Mouse (Mus musculus) C2C12 (cell line): ENCODE data around the gene Tmem30c. TPM values are rescaled to one million over a fixed set of nuclear protein-coding genes. Genes with fewer than 3 reads are reported as not detected.

Source experiments
- H3K27me3 ChIP-seq: one replicate; pipeline ENCODE4 v1.6.1; 2011; ENCODE audit not compliant: control insufficient read depth, insufficient read depth, insufficient read length
- H3K36me3 ChIP-seq: one replicate; pipeline ENCODE4 v1.6.1; 2011; ENCODE audit not compliant: control insufficient read depth, insufficient read depth
- H3K4me3 ChIP-seq: one replicate; pipeline ENCODE4 v1.5.1; 2011; ENCODE audit warnings: mild to moderate bottlenecking, control low read depth; ENCODE audit not compliant: poor library complexity, insufficient read depth, severe bottlenecking
- H3K79me2 ChIP-seq: one replicate; pipeline ENCODE4 v1.6.1; 2011; ENCODE audit not compliant: control insufficient read depth, insufficient read depth
- H3K79me3 ChIP-seq: one replicate; pipeline ENCODE4 v1.6.1; 2011; ENCODE audit warnings: low read depth, control low read depth
- H3ac ChIP-seq: one replicate; pipeline ENCODE3; 2011; ENCODE audit warnings: low read depth; ENCODE audit not compliant: control insufficient read depth, insufficient read length
- CEBPB ChIP-seq: IDR thresholded peaks from one replicate; pipeline ENCODE4 v1.6.1; 2011; ENCODE audit warnings: low read depth, mild to moderate bottlenecking, control low read depth, moderate library complexity
- CTCF ChIP-seq: IDR thresholded peaks from one replicate; pipeline ENCODE4 v1.5.1; 2011; ENCODE audit not compliant: control insufficient read depth, insufficient read depth, insufficient read length
- FOSL1 ChIP-seq: IDR thresholded peaks from one replicate; pipeline ENCODE4 v1.8.0; 2011; ENCODE audit warnings: mild to moderate bottlenecking, low read length; ENCODE audit not compliant: poor library complexity, insufficient read depth, severe bottlenecking
- MAX ChIP-seq: IDR thresholded peaks from one replicate; pipeline ENCODE4 v1.6.1; 2011; ENCODE audit warnings: mild to moderate bottlenecking, control low read depth
- MYOD1 ChIP-seq: IDR thresholded peaks from one replicate; pipeline ENCODE4 v1.6.1; 2011; ENCODE audit warnings: low read depth; ENCODE audit not compliant: control insufficient read depth, insufficient read length
- MYOG ChIP-seq: IDR thresholded peaks from one replicate; pipeline ENCODE4 v1.6.1; 2011; ENCODE audit not compliant: control insufficient read depth, insufficient read length; ENCODE audit errors: extremely low read depth
- USF1 ChIP-seq: IDR thresholded peaks from one replicate; pipeline ENCODE4 v1.6.1; 2011; ENCODE audit warnings: low read depth, mild to moderate bottlenecking, control low read depth, moderate library complexity
- polyA plus RNA-seq: library from polyadenylated mRNA; unstranded; fragments of >200 nt; fragmentation: generic; extraction: Trizol; gene quantifications from one replicate; pipeline ENCODE4 v1.2.1, GENCODE M21; 2012; ENCODE audit warnings: missing spikeins

Tmem30c gene
- polyA plus RNA-seq, 1 experiment, result not detected

GRCm38 (mm10) chr16:57317882-57318636 lies 25.4 kb upstream of the Tmem30c start:
- no peaks in the 10 kb centered on the region for H3K79me2 ChIP-seq
- H3K27me3 ChIP-seq, result no peaks in the 10 kb centered on the region
- H3K79me3 ChIP-seq, result no peaks in the 10 kb centered on the region
- H3K36me3 ChIP-seq, result no peaks in the 10 kb centered on the region
- no peak overlapping the region for H3ac ChIP-seq
- TF ChIP-seq MYOG, result no peak
- TF ChIP-seq CEBPB, result no peak
- TF ChIP-seq MYOD1, result no peak
- no peak for TF ChIP-seq MAX
- no peak for TF ChIP-seq FOSL1
- TF ChIP-seq USF1, result no peak
- no peak for TF ChIP-seq CTCF
- no peak overlapping the region for H3K4me3 ChIP-seq

- Histone ChIP-seq H3K79me3 (no peaks in the 10 kb centered on the region), H3K36me3 (no peaks in the 10 kb centered on the region), H3ac (no peak overlapping the region), H3K27me3 (no peaks in the 10 kb centered on the region), H3K79me2 (no peaks in the 10 kb centered on the region), H3K4me3 (no peak overlapping the region)
- TF ChIP-seq CTCF (no peak), MYOD1 (no peak), CEBPB (no peak), FOSL1 (no peak), MAX (no peak), MYOG (no peak), USF1 (no peak)
Measured at GRCm38 (mm10) chr16:57317127-57317526, 24.5 kb upstream of the Tmem30c start.

- Histone ChIP-seq H3K27me3 (no peaks in the 10 kb centered on the region), H3K36me3 (no peaks in the 10 kb centered on the region), H3K79me2 (no peaks in the 10 kb centered on the region), H3K79me3 (no peaks in the 10 kb centered on the region), H3ac (no peak overlapping the region), H3K4me3 (no peak overlapping the region)
- TF ChIP-seq USF1 (no peak), CEBPB (no peak)
Measured at GRCm38 (mm10) chr16:57315026-57315425, 22.4 kb upstream of the Tmem30c start.

GRCm38 (mm10) chr16:57314236-57314635 lies 21.6 kb upstream of the Tmem30c start:
- H3K79me2 ChIP-seq, result no peaks in the 10 kb centered on the region
- no peak for TF ChIP-seq CTCF
- no peak for TF ChIP-seq FOSL1
- TF ChIP-seq MYOG, result no peak
- TF ChIP-seq MAX, result no peak
- TF ChIP-seq CEBPB, result no peak
- TF ChIP-seq MYOD1, result no peak
- TF ChIP-seq USF1, result no peak
- no peak overlapping the region for H3K4me3 ChIP-seq
- H3ac ChIP-seq, result no peak overlapping the region
- no peaks in the 10 kb centered on the region for H3K36me3 ChIP-seq
- H3K27me3 ChIP-seq, result no peaks in the 10 kb centered on the region
- no peaks in the 10 kb centered on the region for H3K79me3 ChIP-seq

GRCm38 (mm10) chr16:57313487-57313886 lies 20.8 kb upstream of the Tmem30c start:
- Histone ChIP-seq H3ac (no peak overlapping the region), H3K4me3 (no peak overlapping the region), H3K79me2 (no peaks in the 10 kb centered on the region), H3K27me3 (no peaks in the 10 kb centered on the region), H3K36me3 (no peaks in the 10 kb centered on the region), H3K79me3 (no peaks in the 10 kb centered on the region)
- TF ChIP-seq MAX, result no peak
- TF ChIP-seq CEBPB, result no peak
- TF ChIP-seq USF1, result no peak
- TF ChIP-seq FOSL1, result no peak
- no peak for TF ChIP-seq MYOD1
- no peak for TF ChIP-seq CTCF
- TF ChIP-seq MYOG, result no peak

- H3K27me3 ChIP-seq, result no peaks in the 10 kb centered on the region
- H3ac ChIP-seq, result no peak overlapping the region
- H3K79me2 ChIP-seq, result no peaks in the 10 kb centered on the region
- TF ChIP-seq MYOG (no peak), MYOD1 (no peak), CTCF (no peak), CEBPB (no peak), USF1 (no peak), FOSL1 (no peak), MAX (no peak)
- H3K79me3 ChIP-seq, result no peaks in the 10 kb centered on the region
- H3K36me3 ChIP-seq, result no peaks in the 10 kb centered on the region
- H3K4me3 ChIP-seq, result no peak overlapping the region
Measured at GRCm38 (mm10) chr16:57312130-57312529, 19.5 kb upstream of the Tmem30c start.
